Mouse (Mus musculus) urinary bladder, postnatal 4 days (tissue): Measurements from ENCODE around the gene B3gnt7.

ENCODE experiments used
- DNase-seq, 2 experiments: peaks; one replicate each; pipeline ENCODE4 v3.0.0; 2021 to 2022; ENCODE audit warnings: low spot score in 2 of 2

Gene B3gnt7

GRCm38 (mm10) chr1:86302532-86302931 is at the start of gene B3gnt7:
Gene B3gnt7 (plus strand): TSS chr1:86302832.
- DNase-seq = no peak

- no peak for DNase-seq
Measured at GRCm38 (mm10) chr1:86253410-86253809, 49.2 kb upstream of the B3gnt7 start.

- no peak for DNase-seq
Measured at GRCm38 (mm10) chr1:86256311-86256710, 46.3 kb upstream of the B3gnt7 start.

- DNase-seq = no peak
Measured at GRCm38 (mm10) chr1:86257228-86257627, 45.4 kb upstream of the B3gnt7 start.

GRCm38 (mm10) chr1:86258171-86258824 is 44.3 kb upstream of the B3gnt7 start:
- no peak for DNase-seq

GRCm38 (mm10) chr1:86263564-86264339 is 38.9 kb upstream of the B3gnt7 start:
- no peak for DNase-seq

GRCm38 (mm10) chr1:86265060-86265459 is 37.6 kb upstream of the B3gnt7 start:
- no peak for DNase-seq

- DNase-seq = no peak
Measured at GRCm38 (mm10) chr1:86268492-86269189, 34.0 kb upstream of the B3gnt7 start.

GRCm38 (mm10) chr1:86269190-86269508 is 33.5 kb upstream of the B3gnt7 start:
- no peak for DNase-seq

GRCm38 (mm10) chr1:86271707-86272106 is 30.9 kb upstream of the B3gnt7 start:
- no peak for DNase-seq

- DNase-seq = no peak
Measured at GRCm38 (mm10) chr1:86277055-86277454, 25.6 kb upstream of the B3gnt7 start.

GRCm38 (mm10) chr1:86281781-86282536 is 20.7 kb upstream of the B3gnt7 start:
- no peak for DNase-seq

GRCm38 (mm10) chr1:86284101-86284500 is 18.5 kb upstream of the B3gnt7 start:
- DNase-seq = no peak

- DNase-seq = no peak
Measured at GRCm38 (mm10) chr1:86285295-86285694, 17.3 kb upstream of the B3gnt7 start.

GRCm38 (mm10) chr1:86287473-86287872 is 15.2 kb upstream of the B3gnt7 start:
- no peak for DNase-seq

GRCm38 (mm10) chr1:86290452-86290851 is 12.2 kb upstream of the B3gnt7 start:
- DNase-seq = no peak

GRCm38 (mm10) chr1:86293091-86293490 is 9.5 kb upstream of the B3gnt7 start:
- no peak for DNase-seq

- no peak for DNase-seq
Measured at GRCm38 (mm10) chr1:86293868-86294267, 8.8 kb upstream of the B3gnt7 start.

GRCm38 (mm10) chr1:86294472-86294871 is 8.2 kb upstream of the B3gnt7 start:
- DNase-seq = no peak

GRCm38 (mm10) chr1:86300093-86300492 is 2.5 kb upstream of the B3gnt7 start:
- DNase-seq = no peak

GRCm38 (mm10) chr1:86300731-86301130 is 1.9 kb upstream of the B3gnt7 start:
- DNase-seq = no peak
